35 mouse cellular contexts compared by ENCODE assay signal in genomic region chr9:74604415-74604814, GRCm38 (mm10).
"Had no signal": no experiment of that assay in that cellular context is flagged by ENCODE, and none has a peak within 500 bp of the region (broad histone marks: within the 10 kb centered on the region; RNA-seq: fewer than 3 reads in every experiment).

No protein-coding gene starts in this region.

- H3K27ac ChIP-seq: heart, embryonic 10.5 days; heart, embryonic 13.5 days; heart, embryonic 15.5 days; hindbrain, embryonic 10.5 days; hindbrain, embryonic 12.5 days; hindbrain, embryonic 13.5 days; hindbrain, embryonic 14.5 days; hindbrain, embryonic 15.5 days; hindbrain, postnatal 0 days; intestine, embryonic 15.5 days; kidney, embryonic 15.5 days; kidney, postnatal 0 days; layer of hippocampus, adult 2 months had no signal

- H3K4me3 ChIP-seq: heart, embryonic 10.5 days; heart, embryonic 12.5 days; heart, embryonic 13.5 days; heart, embryonic 15.5 days; hindbrain, embryonic 10.5 days; hindbrain, embryonic 12.5 days; hindbrain, embryonic 13.5 days; hindbrain, embryonic 15.5 days; intestine, embryonic 15.5 days; kidney, embryonic 15.5 days; layer of hippocampus, adult 2 months had no signal

- H3K9ac ChIP-seq: heart, embryonic 12.5 days; heart, embryonic 13.5 days; heart, embryonic 15.5 days; hindbrain, embryonic 12.5 days; hindbrain, embryonic 13.5 days; hindbrain, embryonic 14.5 days; hindbrain, embryonic 15.5 days; intestine, embryonic 15.5 days; kidney, embryonic 15.5 days had no signal

- ATAC-seq: hindbrain, embryonic 16.5 days; hindbrain, postnatal 0 days; inflammation-experienced regulatory T-cells, adult 6 months; intestine, embryonic 15.5 days; intestine, embryonic 16.5 days; intestine, postnatal 0 days had no signal

- H3K36me3 ChIP-seq: heart, embryonic 10.5 days; heart, embryonic 12.5 days; heart, embryonic 13.5 days; heart, embryonic 15.5 days; hindbrain, embryonic 10.5 days; hindbrain, embryonic 12.5 days; hindbrain, embryonic 13.5 days; hindbrain, embryonic 15.5 days; intestine, embryonic 15.5 days; kidney, embryonic 15.5 days had no signal

- H3K9me3 ChIP-seq: heart, embryonic 10.5 days; heart, embryonic 12.5 days; heart, embryonic 15.5 days; hindbrain, embryonic 10.5 days; hindbrain, embryonic 12.5 days; hindbrain, embryonic 15.5 days; intestine, embryonic 15.5 days; kidney, embryonic 15.5 days had no signal

- H3K27me3 ChIP-seq: heart, embryonic 12.5 days; heart, embryonic 13.5 days; heart, embryonic 15.5 days; hindbrain, embryonic 12.5 days; hindbrain, embryonic 13.5 days; hindbrain, embryonic 15.5 days; intestine, embryonic 15.5 days; kidney, embryonic 15.5 days had no signal

- H3K4me1 ChIP-seq: heart, embryonic 10.5 days; heart, embryonic 12.5 days; heart, embryonic 13.5 days; heart, embryonic 15.5 days; hindbrain, embryonic 10.5 days; hindbrain, embryonic 12.5 days; hindbrain, embryonic 13.5 days; hindbrain, embryonic 15.5 days; intestine, embryonic 15.5 days; kidney, embryonic 15.5 days had no signal

- DNase-seq: heart, postnatal 10 days; heart, postnatal 14 days; heart, postnatal 36 days; heart, postnatal 4 days; kidney, adult 11 months; kidney, adult 18-20 months; kidney, adult 2 months; kidney, adult 8-10 months; kidney, adult 9 months; kidney, postnatal 10 days; kidney, postnatal 14 days; kidney, postnatal 25 days; kidney, postnatal 36 days; kidney, postnatal 4 days; layer of hippocampus, adult 9-11 months; layer of hippocampus, postnatal 36 days had no signal

- H3K4me2 ChIP-seq: heart, embryonic 11.5 days; heart, embryonic 12.5 days; heart, embryonic 13.5 days; heart, embryonic 15.5 days; hindbrain, embryonic 12.5 days; hindbrain, embryonic 13.5 days; hindbrain, embryonic 14.5 days; hindbrain, embryonic 15.5 days; intestine, embryonic 15.5 days; kidney, embryonic 15.5 days had no signal
